Mouse (Mus musculus): ENCODE measurements at regions not wholly inside any gene's neighbourhood (a gene's known extent, or its start where the extent isn't known, plus 50 kb on each side); places are given as distances from the start of the nearest gene placed in this dataset.

DNA sequence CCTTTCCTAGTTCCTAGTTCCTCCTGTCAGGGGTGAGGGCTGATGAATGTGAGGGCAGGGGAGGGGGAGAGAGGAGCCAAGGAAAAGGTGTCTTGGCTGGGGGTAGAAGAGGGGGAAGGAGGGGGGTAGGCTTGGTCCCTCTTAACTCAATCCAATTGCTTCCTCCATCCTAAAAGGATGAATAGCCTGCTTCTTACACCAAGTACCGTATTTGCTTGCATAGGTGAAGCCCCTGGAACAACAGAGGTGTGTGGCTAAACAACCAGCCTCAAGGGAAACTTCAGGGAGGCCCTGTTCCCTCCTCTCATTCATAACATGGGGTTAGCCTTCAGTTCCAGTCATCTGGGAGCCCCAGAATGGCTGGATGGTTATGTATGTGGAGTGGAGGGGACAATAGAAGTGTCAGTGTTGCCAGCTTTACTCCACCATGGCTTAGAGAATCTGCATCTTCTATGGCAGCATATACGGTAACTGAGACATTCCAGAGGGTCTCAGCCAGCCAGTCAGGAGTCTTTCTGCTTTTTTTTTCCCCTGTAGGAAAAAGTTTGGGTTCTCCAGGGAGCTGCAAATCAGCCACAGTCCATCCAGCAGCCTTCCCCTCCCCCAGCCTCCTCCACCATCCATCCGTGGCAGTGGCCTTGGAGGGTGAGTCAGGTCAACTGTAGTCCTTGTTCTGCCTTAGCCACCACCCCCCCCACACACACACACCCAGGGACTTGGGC, 100.2 kb upstream of the Ccnd2 start:
- DNase-seq (ENCODE audit: low spot score in 2 of 2), result no peak

DNA sequence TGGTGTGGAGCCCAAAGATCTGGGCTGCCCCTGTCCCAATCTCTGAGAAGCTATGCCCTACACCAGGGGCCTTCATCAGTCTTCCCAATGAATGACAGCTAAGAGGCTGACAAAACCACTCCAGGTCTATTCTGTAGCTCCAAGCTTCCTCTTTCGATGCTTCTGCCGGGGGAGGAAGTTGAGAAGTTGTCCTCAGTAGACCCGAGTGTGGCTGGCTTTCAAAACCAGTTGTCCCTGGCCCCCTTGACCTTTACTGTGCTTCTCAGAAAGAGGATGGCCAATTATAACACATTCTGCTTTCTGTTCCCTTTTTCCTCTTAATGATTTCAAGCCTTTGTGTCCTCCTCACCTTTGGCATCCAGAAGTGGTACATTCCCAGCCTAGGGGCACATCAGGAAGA, 101.9 kb upstream of the Ccnd2 start:
- no peak for DNase-seq (ENCODE audit: low spot score in 2 of 2)

DNA sequence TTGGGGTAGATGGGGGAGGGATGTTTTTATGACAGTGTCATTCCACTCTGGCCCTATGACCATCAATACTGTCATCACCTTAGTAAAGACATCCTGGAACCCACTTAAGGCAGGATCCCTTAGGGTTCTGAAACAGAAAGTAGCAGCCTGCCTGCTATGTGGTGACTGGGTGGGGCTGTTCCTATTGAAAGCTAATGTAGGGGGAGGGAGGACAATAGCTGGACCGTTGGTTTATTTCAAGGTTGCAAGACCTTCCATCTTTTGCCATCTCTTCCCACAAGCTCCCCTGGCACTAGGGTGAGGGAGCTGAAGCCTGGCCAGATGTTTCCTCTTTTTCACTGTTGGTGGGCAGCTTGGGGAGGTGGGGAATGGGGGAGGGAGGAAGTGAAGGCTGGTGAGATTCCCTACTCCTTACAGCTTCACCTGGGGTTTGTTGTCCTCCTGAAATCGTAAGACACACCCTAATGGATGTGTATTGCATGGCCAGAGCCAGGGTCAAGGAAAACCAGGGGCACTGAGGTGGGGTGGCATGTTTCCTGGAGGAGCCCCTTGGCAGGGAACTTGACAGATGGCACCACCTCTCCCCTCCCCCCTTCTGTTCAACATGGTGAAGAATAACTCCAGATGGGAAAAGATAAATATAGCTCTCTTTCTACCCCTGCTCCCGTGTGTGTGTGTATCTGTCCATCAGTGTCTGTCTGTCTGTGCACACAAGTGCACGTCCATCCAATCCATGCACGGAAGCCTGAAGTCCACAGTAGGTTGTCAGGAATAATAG, 112.1 kb upstream of the Ccnd2 start:
- no peak for DNase-seq (ENCODE audit: low spot score in 2 of 2)

DNA sequence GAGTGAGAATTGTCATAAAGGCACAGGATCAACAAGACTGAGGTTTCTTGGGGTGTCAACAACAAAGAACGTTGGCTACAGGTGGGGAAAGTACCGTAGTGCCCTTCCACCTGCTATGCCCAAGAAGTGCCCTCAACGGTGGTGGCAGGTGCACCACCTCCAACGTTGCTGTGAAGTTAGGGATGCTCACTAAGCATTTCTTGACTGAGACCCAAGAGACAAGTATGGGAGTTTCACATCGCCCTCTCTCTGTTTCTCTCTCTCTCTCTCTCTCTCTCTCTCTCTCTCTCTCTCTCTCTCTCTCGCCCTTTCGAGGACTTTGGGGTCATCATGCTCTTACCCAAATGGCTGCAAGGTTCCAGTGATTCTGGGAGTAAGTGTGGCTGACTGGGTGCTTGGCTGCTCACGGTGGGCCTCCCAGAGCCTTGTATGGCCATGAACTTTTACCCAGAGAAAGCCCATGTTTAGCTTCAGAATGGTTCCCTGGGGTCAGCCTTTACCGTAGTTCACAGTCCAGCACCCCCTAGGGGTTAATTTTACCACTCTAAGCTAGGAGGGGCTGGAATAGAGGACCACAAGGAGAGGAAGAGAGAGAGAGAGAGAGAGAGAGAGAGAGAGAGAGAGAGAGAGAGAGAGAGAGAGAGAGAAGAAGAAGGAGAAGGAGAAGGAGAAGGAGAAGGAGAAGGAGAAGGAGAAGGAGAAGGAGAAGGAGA, 113.2 kb upstream of the Ccnd2 start:
- no peak for DNase-seq (ENCODE audit: low spot score in 2 of 2)

DNA sequence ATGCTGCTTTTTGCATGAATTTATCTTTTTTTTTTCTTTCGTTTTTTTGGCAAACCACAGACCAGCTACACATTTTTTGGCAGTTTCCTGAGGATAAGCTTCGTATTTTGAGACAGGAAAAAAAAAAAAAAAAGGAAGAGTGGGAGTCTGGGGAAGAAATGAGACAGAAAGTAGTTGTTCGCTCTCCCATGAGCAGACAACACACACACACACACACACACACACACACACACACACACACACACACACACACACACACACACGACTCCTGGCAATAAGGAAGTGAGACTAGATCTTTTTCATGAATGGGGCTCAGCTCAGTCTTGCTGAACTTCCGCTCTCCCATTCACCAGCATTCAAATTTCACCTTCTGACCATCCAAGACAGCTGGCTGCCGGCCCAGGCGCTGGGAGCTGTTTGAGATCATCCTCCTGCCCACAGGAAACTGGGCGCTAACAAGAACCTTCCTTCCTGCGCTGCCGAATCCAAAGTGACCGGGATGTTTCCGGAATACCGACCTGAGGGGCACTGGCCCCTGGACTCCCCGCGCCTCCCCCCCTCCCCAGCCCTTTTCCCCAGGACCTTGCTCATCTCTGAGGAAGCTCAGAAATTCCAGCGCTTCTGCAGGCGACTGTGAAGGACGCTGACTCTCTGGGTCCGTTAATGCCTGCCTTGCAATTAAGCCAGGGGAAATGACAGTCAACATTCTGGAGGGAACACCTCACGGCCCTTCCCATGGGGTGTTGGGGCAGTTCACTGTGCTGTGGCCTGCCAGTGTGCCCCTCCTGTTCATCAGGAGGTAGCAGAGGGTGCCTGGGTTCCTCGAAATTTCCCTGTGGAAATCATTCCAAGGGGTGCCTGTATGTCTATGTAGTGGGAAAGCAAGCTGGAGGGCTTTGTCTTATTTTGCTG, 114.2 kb upstream of the Ccnd2 start:
- DNase-seq (ENCODE audit: low spot score in 2 of 2), result peak; percentile 72 to 76

DNA sequence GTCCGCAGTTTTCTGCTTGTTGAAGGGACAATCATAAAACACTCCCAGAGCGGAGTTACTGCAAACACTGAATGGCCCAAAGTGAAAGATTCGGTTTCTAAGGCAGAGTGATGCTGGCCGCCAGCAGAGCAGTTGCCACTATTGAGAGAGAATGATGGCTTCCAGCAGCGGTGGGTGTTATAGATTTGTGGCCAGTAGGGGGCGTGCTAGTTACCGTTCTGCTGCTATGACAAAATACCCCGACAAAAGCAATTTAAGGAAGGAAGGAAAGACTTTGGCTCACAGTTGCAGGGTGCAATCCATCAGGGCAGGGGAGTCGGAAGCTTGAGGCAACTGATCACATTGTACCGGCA, 114.8 kb upstream of the Ccnd2 start:
- no peak for DNase-seq (ENCODE audit: low spot score in 2 of 2)

DNA sequence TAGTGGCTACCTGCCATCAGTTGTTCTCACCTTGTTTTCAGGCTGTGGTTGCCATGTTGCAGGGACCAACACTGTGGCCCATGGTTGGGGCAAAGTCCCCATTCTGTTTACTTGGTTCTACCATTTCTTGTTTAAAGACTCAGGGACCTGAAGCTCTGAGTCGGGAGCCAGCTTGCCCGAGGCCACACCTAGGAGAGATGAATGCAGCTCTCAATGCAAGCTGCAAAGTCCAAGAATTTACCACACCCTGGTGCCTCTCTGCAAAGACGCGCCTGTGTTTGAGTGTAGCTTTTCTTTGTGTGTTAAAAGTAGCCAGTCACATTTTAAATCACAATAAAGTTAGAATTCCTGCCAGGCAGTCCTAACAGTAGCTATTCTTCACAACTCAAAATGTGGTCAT, 117.0 kb upstream of the Ccnd2 start:
- no peak for DNase-seq (ENCODE audit: low spot score in 2 of 2)

DNA sequence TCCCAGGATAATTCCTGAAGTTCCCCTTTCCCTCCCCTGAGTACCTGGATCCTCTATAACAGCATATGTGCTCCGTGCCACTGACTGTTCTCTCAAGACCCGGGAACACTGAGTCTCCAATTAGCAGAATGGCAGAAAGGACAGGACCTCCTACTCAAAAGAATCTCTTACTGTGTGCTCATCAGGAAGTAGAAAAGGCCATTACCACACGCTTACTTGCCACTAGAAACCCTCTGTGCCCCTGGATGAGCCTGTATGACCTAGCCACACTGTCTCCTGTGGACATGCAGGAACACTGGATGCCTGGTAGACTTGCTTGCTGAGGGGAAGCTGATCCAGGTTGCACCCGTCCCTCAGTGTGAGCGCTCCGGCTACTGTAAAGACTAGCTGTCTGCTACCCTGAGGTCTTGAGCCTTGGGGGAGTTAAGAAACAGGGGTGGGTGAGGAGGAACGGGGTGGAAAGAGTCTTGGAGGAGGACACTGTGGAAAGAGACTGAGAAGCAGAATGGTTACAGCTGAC, 117.6 kb upstream of the Ccnd2 start:
- no peak for DNase-seq (ENCODE audit: low spot score in 2 of 2)

DNA sequence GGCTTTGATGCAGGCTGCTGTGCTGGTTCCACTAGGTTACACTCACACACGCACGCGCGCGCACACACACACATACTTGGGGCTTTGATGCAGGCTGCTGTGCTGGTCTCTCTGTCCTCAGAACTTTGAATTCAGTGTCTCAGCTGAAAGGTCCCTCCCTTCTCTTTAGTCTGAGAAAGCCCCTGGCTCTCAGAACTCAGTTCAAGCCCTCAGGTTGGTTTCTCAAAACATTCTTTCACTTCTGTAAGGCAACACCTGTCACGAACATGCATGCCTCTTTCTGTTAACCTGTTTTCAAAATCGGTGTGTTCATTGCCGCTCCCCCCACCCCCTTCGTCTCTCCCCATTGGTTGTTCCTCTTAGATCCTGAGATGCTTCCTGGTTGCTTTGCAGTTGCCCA, 118.8 kb upstream of the Ccnd2 start:
- DNase-seq (ENCODE audit: low spot score in 2 of 2), result no peak

DNA sequence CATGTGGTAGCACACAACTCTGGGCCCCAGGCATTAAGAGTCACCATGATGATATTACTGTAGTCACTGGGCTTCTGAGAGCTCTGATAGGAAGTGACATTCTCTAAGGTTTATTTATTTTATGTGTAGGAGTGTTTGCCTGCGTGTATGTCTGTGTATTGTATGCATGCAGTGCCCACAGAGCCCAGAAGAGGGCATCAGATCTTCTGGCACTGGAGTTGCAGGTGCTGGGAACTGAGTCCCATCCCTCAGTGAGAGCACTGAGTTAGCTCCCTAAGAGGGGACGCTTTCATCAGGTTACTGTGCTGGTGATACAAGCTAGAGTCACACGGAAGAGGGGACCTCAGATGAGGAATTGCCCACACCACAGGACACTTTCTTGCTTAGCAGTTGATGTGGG, 119.4 kb upstream of the Ccnd2 start:
- DNase-seq (ENCODE audit: low spot score in 2 of 2), result no peak

DNA sequence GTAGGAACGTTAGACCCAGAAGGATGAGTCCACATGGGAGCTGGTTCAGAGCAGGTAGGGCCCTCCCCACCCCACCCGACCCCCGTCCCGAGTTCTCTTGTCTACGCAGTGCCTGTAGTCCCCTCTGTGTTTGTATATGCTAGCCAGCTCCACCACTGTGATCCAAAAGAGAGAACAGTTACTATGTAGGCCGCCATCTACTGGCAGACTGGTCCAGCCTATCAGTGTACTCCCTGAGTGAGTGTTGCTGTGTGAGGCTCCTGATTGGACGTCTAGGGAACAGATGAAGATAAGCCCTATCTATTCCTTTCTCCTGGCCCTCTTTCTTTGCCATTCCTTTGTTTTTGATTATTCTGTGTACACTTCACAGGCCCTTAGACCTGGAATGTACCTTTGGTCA, 120.6 kb upstream of the Ccnd2 start:
- no peak for DNase-seq (ENCODE audit: low spot score in 2 of 2)

DNA sequence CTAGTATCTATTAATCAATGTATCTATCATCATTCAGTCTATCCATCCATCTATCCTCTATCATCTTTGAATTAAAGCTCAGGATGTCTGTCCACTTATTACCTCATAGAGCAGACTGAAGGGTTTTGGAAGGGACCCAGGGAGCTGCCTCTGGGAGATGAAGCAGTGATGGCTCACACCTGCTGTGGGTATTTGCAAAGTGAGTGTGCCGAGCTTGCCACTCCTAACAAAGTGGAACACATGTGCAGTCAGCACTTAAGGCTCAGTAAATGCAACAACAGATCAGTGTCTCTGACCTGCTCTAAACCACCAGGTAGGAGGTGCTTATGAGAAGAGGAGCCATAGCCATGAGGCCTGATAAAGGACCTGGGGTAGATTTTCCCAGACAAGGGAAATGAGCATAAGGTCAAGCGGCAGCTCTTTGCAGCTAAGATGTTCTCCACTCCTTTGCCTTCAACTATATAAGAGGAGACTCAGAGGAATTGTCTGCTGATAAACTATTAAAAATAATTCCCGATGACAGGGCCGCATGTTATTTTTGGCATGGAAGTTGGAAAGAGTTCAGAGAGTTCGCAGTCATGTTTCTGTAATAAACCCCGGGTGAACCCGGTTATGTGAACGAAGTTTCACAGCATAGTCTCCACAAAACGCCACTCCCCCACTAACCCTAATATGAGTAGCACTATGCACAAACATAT, 122.9 kb upstream of the Ccnd2 start:
- no peak for DNase-seq (ENCODE audit: low spot score in 2 of 2)

DNA sequence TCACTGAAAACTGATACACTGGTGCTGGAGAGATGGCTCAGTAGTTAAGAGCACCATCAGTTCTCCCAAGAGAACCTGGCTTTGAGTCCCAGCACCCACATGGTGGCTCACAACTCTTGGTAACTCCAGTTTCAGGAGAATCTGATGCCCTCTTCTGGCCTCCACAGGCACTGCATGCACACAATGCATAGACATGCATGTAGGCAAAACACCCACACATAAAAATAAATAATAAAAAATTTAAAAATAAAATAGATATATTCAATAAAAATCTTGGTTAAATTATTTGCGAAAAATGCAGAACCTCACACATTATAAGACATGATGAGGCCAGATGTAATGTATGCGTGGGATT, 123.4 kb upstream of the Ccnd2 start:
- no peak for DNase-seq (ENCODE audit: low spot score in 2 of 2)

DNA sequence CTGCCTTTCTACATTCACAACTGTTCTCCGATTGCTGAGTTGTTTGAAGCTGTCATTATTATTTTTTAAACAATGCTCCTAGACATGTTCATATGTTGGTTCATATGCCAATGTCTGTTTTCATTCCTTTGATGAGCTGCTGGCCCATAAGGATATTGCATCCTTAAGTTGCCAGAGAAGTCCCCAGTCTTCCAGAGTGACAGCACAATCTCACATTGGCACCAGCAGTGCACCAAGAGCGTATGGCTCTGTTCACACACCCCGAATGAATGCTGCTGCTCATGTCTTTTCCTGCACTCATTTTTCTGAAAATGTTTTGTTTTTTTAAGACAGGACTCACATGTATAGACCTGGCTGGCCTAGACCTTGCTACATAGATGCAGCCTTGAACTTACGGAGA, 124.4 kb upstream of the Ccnd2 start:
- DNase-seq (ENCODE audit: low spot score in 2 of 2), result no peak

DNA sequence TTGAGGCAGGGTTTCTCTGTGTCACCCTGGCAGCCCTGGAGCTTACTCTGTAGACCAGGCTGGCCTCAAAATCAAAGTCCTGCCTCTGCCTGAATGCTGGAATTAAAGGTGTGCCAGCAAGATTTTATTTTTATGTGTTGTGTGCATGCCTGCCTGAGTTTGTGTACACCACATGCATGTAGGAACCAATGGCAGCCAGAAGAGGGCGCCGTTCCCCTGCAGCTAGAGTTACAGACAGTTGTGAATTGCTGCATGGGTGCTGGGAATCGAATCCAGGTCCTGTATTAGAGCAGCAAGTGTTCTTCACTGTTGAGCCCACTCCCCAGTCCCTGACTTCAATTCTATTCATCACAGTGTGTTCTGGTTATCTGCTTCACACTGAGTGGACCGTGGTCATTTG, 126.4 kb upstream of the Ccnd2 start:
- no peak for DNase-seq (ENCODE audit: low spot score in 2 of 2)

DNA sequence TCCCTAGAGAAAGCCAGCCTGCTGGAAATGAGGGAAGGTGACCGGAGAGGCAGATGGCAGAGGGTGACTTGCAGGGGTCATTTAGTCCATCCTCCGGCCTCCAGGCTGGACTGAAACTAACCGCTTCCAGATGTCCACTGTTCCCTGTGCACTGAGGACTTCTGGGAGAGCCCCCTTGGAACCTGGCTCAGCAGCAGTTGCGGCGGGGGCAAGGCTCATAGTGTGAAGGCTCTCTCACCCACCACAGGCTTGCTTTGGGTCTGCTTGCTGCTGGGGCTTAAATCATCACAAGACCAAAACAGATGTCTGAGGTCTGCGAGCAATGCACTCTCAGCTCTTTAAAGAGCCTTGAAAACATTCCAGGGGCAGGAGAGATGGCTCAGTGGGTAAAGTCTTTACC, 132.2 kb upstream of the Ccnd2 start:
- no peak for DNase-seq (ENCODE audit: low spot score in 2 of 2)

DNA sequence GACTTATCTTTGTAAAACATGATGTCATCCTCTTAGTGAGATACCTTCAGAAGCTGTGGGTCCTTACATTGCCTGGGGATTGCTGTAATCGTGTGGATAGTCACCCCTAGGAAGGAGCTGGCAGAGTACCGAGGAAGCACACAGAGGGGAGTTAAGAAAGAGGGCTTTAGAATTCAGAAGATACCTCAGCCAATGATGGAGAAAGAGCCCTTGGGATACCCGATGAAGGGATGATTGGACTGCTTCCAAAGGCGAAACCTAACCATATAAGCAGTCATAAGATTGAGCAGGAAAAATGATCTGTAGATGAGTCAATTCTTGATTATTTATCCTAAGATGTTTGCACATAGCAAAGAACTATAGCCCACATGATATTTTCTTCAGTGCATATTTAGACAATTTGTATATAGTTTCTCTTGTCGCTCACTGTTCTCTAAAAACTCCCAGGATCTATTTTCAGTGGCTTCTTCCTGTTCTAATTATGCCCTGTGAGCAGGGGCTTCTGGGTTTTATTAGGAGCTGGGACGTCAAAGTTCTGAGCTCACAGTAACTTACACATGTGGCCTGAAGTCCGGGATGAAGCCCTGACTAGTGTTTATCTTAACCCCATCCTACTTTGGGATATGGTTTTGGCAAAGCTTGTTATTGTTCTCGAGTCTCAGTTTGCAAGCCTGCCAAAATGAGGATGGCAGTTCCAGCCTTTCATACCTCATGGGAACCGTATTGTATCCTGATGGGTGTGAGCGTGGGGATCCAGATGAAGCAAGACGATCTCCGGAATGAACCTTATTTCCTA, 134.9 kb upstream of the Ccnd2 start:
- DNase-seq (ENCODE audit: low spot score in 2 of 2), result no peak

DNA sequence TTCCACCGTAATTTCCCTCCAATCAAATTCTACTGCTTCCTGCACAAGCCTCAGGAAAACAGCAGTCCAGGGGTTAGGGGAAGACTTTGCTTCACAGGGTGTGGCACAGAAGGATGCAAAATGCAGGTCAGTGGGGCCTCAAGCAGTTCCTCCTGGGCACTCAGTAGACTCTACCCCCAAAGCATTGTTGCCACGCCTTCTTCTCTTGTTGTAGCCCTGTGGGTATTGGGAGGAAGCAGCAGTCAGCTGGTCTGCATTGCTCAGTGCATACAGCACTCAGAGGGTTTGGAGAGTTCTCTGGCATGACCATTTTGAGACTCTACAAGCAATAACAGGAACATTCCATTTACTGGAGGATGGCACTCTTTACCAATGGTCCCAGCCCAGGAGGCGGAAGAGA, 137.0 kb upstream of the Ccnd2 start:
- DNase-seq (ENCODE audit: low spot score in 2 of 2), result no peak

DNA sequence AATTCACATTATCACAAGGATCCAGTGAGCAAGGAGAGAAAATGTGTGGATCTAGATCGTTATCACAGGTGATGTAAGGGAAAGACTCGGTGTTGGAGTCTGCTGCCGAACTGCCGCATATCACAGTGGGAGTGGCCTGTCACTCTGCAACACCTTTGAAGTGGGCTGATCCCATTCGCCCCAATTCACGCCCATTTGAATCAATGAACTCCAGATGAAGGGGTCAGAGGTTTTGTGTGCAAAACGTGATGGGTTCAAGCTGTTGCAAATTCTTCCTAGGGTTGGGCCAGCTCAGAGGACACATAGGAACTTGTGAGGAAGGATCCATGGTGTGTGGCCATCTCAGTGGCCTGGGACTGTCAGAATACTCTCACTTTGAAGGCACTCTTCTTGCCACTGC, 139.9 kb upstream of the Ccnd2 start:
- DNase-seq (ENCODE audit: low spot score in 2 of 2), result no peak

DNA sequence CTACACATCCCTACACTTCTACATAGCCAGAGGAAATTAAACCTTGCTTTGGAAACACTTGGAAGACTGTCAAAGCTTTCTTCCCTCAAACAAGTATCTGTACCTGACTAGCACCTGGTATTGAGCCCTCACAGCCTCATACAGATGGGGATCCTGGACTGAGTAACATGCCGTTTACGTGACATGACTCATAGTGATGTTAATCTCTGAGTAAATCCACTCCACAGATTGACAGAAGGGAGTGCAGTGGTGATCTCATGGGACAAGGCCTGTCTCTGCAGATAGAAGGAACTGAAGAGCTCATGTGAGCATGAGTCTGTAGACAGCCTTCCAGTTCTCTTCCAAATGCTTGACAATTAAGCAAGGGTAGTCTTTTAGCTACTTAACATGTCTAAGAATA, 141.8 kb upstream of the Ccnd2 start:
- DNase-seq (ENCODE audit: low spot score in 2 of 2), result no peak

All from urinary bladder, postnatal 4 days (tissue).